Mouse (Mus musculus) heart, embryonic 10.5 days (tissue): ENCODE measurements around the gene Acsl3. TPM values are rescaled to one million over a fixed set of nuclear protein-coding genes. Genes with fewer than 3 reads are reported as not detected.

Experiments
- DNase-seq: peaks from one replicate; pipeline ENCODE4 v3.0.0-alpha.2; 2017; ENCODE audit warnings: low spot score
- H3K27ac ChIP-seq: fragments of 300-500 bp; sonication (generic); 2 replicates; pipeline ENCODE4 v1.5.1; 2016; ENCODE audit warnings: mild to moderate bottlenecking
- H3K27me3 ChIP-seq: fragments of 300-500 bp; sonication (generic); 2 replicates; pipeline ENCODE4 v1.6.1; 2016; ENCODE audit warnings: mild to moderate bottlenecking; ENCODE audit not compliant: poor library complexity, insufficient read depth, severe bottlenecking
- H3K36me3 ChIP-seq: fragments of 300-500 bp; sonication (generic); 2 replicates; pipeline ENCODE4 v1.6.1; 2016; ENCODE audit warnings: mild to moderate bottlenecking, moderate library complexity
- H3K4me1 ChIP-seq: fragments of 300-500 bp; sonication (generic); 2 replicates; pipeline ENCODE4 v1.6.1; 2016; ENCODE audit warnings: mild to moderate bottlenecking
- H3K4me3 ChIP-seq: fragments of 300-500 bp; sonication (generic); 2 replicates; pipeline ENCODE4 v1.5.1; 2016; ENCODE audit warnings: mild to moderate bottlenecking, moderate library complexity
- H3K9me3 ChIP-seq: fragments of 300-500 bp; sonication (generic); 2 replicates; pipeline ENCODE4 v1.6.1; 2016; ENCODE audit warnings: mild to moderate bottlenecking, moderate library complexity
- WGBS: fragments of 180-500 bp; shearing (Covaris S2); methylation state at CpG from one replicate; pipeline ENCODE4 v1.1.7; 2016; 5-methylcytosine and 5-hydroxymethylcytosine counted together
- polyA plus RNA-seq: library from polyadenylated mRNA; unstranded; fragments of >200 nt; fragmentation: Nextera tagmentation; extraction: Ambion mirVana; gene quantifications from 2 replicates; pipeline ENCODE4 v1.2.1, GENCODE M21; 2016

Acsl3 gene
- 56.7 and 61.8 TPM in 2 replicates for polyA plus RNA-seq

GRCm38 (mm10) chr1:78657671-78658440 lies at the start of gene Acsl3, which contains the start of gene Utp14b:
Gene Acsl3, plus strand, starts transcription at chr1:78657825.
Gene Utp14b, plus strand, starts transcription at chr1:78658038.
- H3K27me3 ChIP-seq: no peaks in the 10 kb centered on the region

GRCm38 (mm10) chr1:78609134-78609907 lies 48.3 kb upstream of the Acsl3 start:
- Histone ChIP-seq H3K27me3 (no peaks in the 10 kb centered on the region), H3K36me3 (no peaks in the 10 kb centered on the region), H3K4me3 (no peak overlapping the region), H3K27ac (0 out of 2 replicates have a peak overlapping the region, but pooled peaks have one; percentile 42), H3K9me3 (no peaks in the 10 kb centered on the region), H3K4me1 (peaks cover 23% of the 10 kb centered on the region)
- no peak for DNase-seq
- WGBS: 25% methylated on average over 12 of the region's 12 CpGs

More at GRCm38 (mm10) chr1:78657671-78658440, at the start of gene Acsl3, which contains the start of gene Utp14b:
- H3K4me3 ChIP-seq: peak within 1 kb of the TSS; percentile 99
- peak within 1 kb of the TSS; percentile 98 for H3K27ac ChIP-seq
- peak; percentile 98 for DNase-seq
- no peaks in the 10 kb centered on the region for H3K9me3 ChIP-seq
- no peaks in the 10 kb centered on the region for H3K36me3 ChIP-seq
- WGBS: under 1% methylated on average over 101 of the region's 104 CpGs
- peaks cover 36% of the 10 kb centered on the region for H3K4me1 ChIP-seq

GRCm38 (mm10) chr1:78611039-78611438 lies 46.6 kb upstream of the Acsl3 start:
- H3K27ac ChIP-seq: peak overlapping the region; percentile 52; the same call in 1 of the 2 replicates

GRCm38 (mm10) chr1:78612959-78613358 lies 44.7 kb upstream of the Acsl3 start:
- no peaks in the 10 kb centered on the region for H3K36me3 ChIP-seq
- no peaks in the 10 kb centered on the region for H3K9me3 ChIP-seq
- 65% methylated on average over 1 of the region's 1 CpGs for WGBS
- peaks cover 34% of the 10 kb centered on the region for H3K4me1 ChIP-seq
- no peak overlapping the region for H3K4me3 ChIP-seq
- DNase-seq: no peak
- no peaks in the 10 kb centered on the region for H3K27me3 ChIP-seq
- no peak overlapping the region for H3K27ac ChIP-seq

More at GRCm38 (mm10) chr1:78611039-78611438, 46.6 kb upstream of the Acsl3 start:
- H3K27me3 ChIP-seq: no peaks in the 10 kb centered on the region
- no peak for DNase-seq
- H3K36me3 ChIP-seq: no peaks in the 10 kb centered on the region
- no peaks in the 10 kb centered on the region for H3K9me3 ChIP-seq
- 37% methylated on average over 4 of the region's 4 CpGs for WGBS
- H3K4me3 ChIP-seq: no peak overlapping the region
- H3K4me1 ChIP-seq: peaks cover 34% of the 10 kb centered on the region

GRCm38 (mm10) chr1:78624352-78624751 lies 33.3 kb upstream of the Acsl3 start:
- Histone ChIP-seq H3K9me3 (no peaks in the 10 kb centered on the region), H3K4me1 (no peaks in the 10 kb centered on the region), H3K36me3 (no peaks in the 10 kb centered on the region), H3K4me3 (no peak overlapping the region), H3K27me3 (no peaks in the 10 kb centered on the region), H3K27ac (no peak overlapping the region)
- WGBS: 83% methylated on average over 2 of the region's 2 CpGs
- peak; percentile 28 for DNase-seq

- no peak for DNase-seq
- H3K4me1 ChIP-seq: no peaks in the 10 kb centered on the region
- 87% methylated on average over 3 of the region's 3 CpGs for WGBS
These were observed 23.1 kb upstream of the Acsl3 start for GRCm38 (mm10) chr1:78634486-78634885.

GRCm38 (mm10) chr1:78640871-78641270 lies 16.8 kb upstream of the Acsl3 start:
- no peak overlapping the region for H3K4me3 ChIP-seq
- H3K27me3 ChIP-seq: no peaks in the 10 kb centered on the region
- DNase-seq: no peak
- no peaks in the 10 kb centered on the region for H3K4me1 ChIP-seq
- no peak overlapping the region for H3K27ac ChIP-seq
- H3K36me3 ChIP-seq: no peaks in the 10 kb centered on the region
- no peaks in the 10 kb centered on the region for H3K9me3 ChIP-seq

More at GRCm38 (mm10) chr1:78634486-78634885, 23.1 kb upstream of the Acsl3 start:
- Histone ChIP-seq H3K27ac (no peak overlapping the region), H3K36me3 (no peaks in the 10 kb centered on the region), H3K27me3 (no peaks in the 10 kb centered on the region), H3K4me3 (no peak overlapping the region), H3K9me3 (no peaks in the 10 kb centered on the region)

- Histone ChIP-seq H3K27ac (no peak overlapping the region), H3K9me3 (no peaks in the 10 kb centered on the region), H3K4me1 (no peaks in the 10 kb centered on the region), H3K36me3 (no peaks in the 10 kb centered on the region), H3K4me3 (no peak overlapping the region), H3K27me3 (no peaks in the 10 kb centered on the region)
- 88% methylated on average over 3 of the region's 3 CpGs for WGBS
- no peak for DNase-seq
These were observed 15.8 kb upstream of the Acsl3 start for GRCm38 (mm10) chr1:78641791-78642190.

- H3K36me3 ChIP-seq: no peaks in the 10 kb centered on the region
- no peaks in the 10 kb centered on the region for H3K27me3 ChIP-seq
- DNase-seq: no peak
- WGBS: 86% methylated on average over 2 of the region's 2 CpGs
- H3K27ac ChIP-seq: no peak overlapping the region
- no peak overlapping the region for H3K4me3 ChIP-seq
- H3K9me3 ChIP-seq: no peaks in the 10 kb centered on the region
- no peaks in the 10 kb centered on the region for H3K4me1 ChIP-seq
These were observed 15.4 kb upstream of the Acsl3 start for GRCm38 (mm10) chr1:78642197-78642596.

GRCm38 (mm10) chr1:78647317-78647885 lies 10.2 kb upstream of the Acsl3 start:
- 69% methylated on average over 8 of the region's 8 CpGs for WGBS
- no peaks in the 10 kb centered on the region for H3K36me3 ChIP-seq
- H3K27ac ChIP-seq: no peak overlapping the region
- no peak overlapping the region for H3K4me3 ChIP-seq
- DNase-seq: no peak
- no peaks in the 10 kb centered on the region for H3K27me3 ChIP-seq
- H3K4me1 ChIP-seq: 0 out of 2 replicates have a peak, but pooled peaks cover 3% of the 10 kb centered on the region
- H3K9me3 ChIP-seq: no peaks in the 10 kb centered on the region

GRCm38 (mm10) chr1:78649269-78650061 lies 8.2 kb upstream of the Acsl3 start:
- H3K9me3 ChIP-seq: no peaks in the 10 kb centered on the region
- H3K27ac ChIP-seq: peak overlapping the region; percentile 56; the same call in 1 of the 2 replicates
- H3K4me1 ChIP-seq: 0 out of 2 replicates have a peak, but pooled peaks cover 3% of the 10 kb centered on the region
- WGBS: 55% methylated on average over 6 of the region's 6 CpGs
- no peaks in the 10 kb centered on the region for H3K27me3 ChIP-seq
- no peak for DNase-seq
- H3K36me3 ChIP-seq: no peaks in the 10 kb centered on the region
- no peak overlapping the region for H3K4me3 ChIP-seq

- H3K4me3 ChIP-seq: no peak overlapping the region
- WGBS: 16% methylated on average over 2 of the region's 2 CpGs
- H3K36me3 ChIP-seq: no peaks in the 10 kb centered on the region
- H3K27ac ChIP-seq: peak overlapping the region; percentile 42; the same call in 1 of the 2 replicates
- H3K4me1 ChIP-seq: peaks cover 33% of the 10 kb centered on the region
- no peaks in the 10 kb centered on the region for H3K27me3 ChIP-seq
- no peaks in the 10 kb centered on the region for H3K9me3 ChIP-seq
- no peak for DNase-seq
These were observed 1.2 kb upstream of the Acsl3 start for GRCm38 (mm10) chr1:78656472-78656871.
